Mouse (Mus musculus) forebrain, embryonic 13.5 days (tissue): ENCODE results near the gene Adprh. TPM values are rescaled to one million over a fixed set of nuclear protein-coding genes. Genes with fewer than 3 reads are reported as not detected.
A peak's percentile ranks its signal among the peaks of the same experiment; 100 is the strongest.

Experiments used
- ATAC-seq: fragments of 200-750 bp; cut with Nextera tagmentation; 2 replicates; pipeline ENCODE4 v1.8.0; 2017
- H3K27ac ChIP-seq: fragments of 300-500 bp; sonication (generic); 2 replicates; pipeline ENCODE4 v1.5.1; 2015; ENCODE audit warnings: inconsistent platforms, mild to moderate bottlenecking, moderate library complexity
- H3K27me3 ChIP-seq: fragments of 300-500 bp; sonication (generic); 2 replicates; pipeline ENCODE4 v1.6.1; 2015; ENCODE audit warnings: mild to moderate bottlenecking, inconsistent platforms
- H3K36me3 ChIP-seq: fragments of 300-500 bp; sonication (generic); 2 replicates; pipeline ENCODE4 v1.6.1; 2015; ENCODE audit warnings: mild to moderate bottlenecking, inconsistent platforms; ENCODE audit not compliant: poor library complexity, severe bottlenecking
- H3K4me1 ChIP-seq: fragments of 300-500 bp; sonication (generic); 2 replicates; pipeline ENCODE4 v1.6.1; 2015; ENCODE audit warnings: inconsistent platforms
- H3K4me2 ChIP-seq: fragments of 300-500 bp; sonication (generic); 2 replicates; pipeline ENCODE4 v1.6.1; 2015; ENCODE audit warnings: inconsistent platforms, mild to moderate bottlenecking, moderate library complexity
- H3K4me3 ChIP-seq: fragments of 300-500 bp; sonication (generic); 2 replicates; pipeline ENCODE4 v1.5.1; 2015; ENCODE audit warnings: mild to moderate bottlenecking, inconsistent platforms
- H3K9ac ChIP-seq: fragments of 300-500 bp; sonication (generic); 2 replicates; pipeline ENCODE4 v1.6.1; 2015; ENCODE audit warnings: mild to moderate bottlenecking, inconsistent platforms
- H3K9me3 ChIP-seq: fragments of 300-500 bp; sonication (generic); replicated peaks from 2 replicates; pipeline ENCODE4 v1.6.1; 2016; ENCODE audit warnings: inconsistent platforms
- WGBS: fragments of 180-500 bp; shearing (Covaris S2); methylation state at CpG from one replicate; pipeline ENCODE4 v1.1.7; 2015; 5-methylcytosine and 5-hydroxymethylcytosine counted together
- polyA plus RNA-seq: library from polyadenylated mRNA; unstranded; fragments of >200 nt; fragmentation: Nextera tagmentation; extraction: Ambion mirVana; gene quantifications from 2 replicates; pipeline ENCODE4 v1.2.1, GENCODE M21; 2015

Adprh gene
- polyA plus RNA-seq, 1 experiment from 2014 or later: 145 TPM

DNA sequence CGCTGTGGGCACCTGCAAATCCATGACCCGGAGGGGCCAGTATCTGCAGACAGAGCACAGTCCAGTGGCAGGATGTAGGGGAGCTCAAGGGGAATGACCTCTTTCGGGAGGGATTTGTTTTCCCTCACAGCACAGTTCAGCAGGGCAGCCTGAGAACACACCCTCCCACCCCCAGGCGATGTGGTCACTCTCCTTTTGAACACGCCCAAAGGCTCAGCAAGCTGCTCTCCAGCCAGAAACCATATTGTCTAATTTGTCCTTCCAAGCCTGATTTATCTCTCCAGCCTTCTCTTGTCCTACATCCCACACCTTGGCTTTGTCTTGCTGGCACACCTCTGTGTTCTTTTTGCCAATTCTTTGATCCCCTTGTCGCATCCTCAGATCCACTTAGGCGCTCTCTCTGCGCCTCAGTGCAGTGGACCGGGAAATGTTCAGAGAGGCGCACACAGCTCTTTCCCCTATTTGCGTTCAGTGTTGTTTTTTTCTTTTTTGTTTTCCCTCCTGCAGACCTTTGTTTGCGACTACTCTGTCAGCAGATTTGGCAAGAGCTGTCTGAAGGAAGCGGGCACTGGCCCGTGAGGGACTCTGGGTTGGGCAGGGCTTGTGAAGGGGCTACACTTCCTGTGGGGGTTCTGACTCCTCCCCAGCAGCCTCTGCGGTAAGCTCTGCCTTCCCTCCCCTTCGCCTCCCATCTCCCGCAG is 52.8 kb downstream of the Adprh start:
- H3K36me3 ChIP-seq: no peaks in the 10 kb centered on the region
- peak; percentile 96 for ATAC-seq
- peak overlapping the region; percentile 49 for H3K9ac ChIP-seq
- peaks cover 14% of the 10 kb centered on the region for H3K4me1 ChIP-seq
- H3K4me2 ChIP-seq: peak overlapping the region; percentile 57
- no peaks in the 10 kb centered on the region for H3K9me3 ChIP-seq
- 8% methylated on average over 17 of the region's 17 CpGs for WGBS
- H3K27me3 ChIP-seq: no peaks in the 10 kb centered on the region
- peak overlapping the region; percentile 60 for H3K27ac ChIP-seq
- H3K4me3 ChIP-seq: peak overlapping the region; percentile 32

DNA sequence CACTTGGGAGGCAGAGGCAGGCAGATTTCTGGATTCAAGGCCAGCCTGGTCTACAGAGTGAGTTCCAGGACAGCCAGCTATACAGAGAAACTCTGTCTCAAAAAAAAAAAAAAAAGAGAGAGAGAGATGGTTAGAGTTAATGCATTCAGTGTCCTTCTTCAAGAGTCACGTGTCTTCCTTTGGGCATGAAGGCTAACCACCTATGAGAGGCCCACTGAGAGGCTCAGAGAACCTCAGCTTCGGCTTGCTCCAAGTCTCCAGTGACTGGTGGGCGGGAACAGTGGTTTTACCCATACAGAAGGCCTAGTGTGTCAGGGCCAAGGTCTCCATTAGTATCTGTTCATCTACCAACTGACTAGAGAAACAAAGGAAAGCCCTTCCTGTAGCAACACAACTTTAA is 53.4 kb downstream of the Adprh start:
- no peaks in the 10 kb centered on the region for H3K36me3 ChIP-seq
- 75% methylated on average over 3 of the region's 3 CpGs for WGBS
- H3K4me3 ChIP-seq: no peak overlapping the region
- H3K4me2 ChIP-seq: peak overlapping the region; percentile 57
- peaks cover 14% of the 10 kb centered on the region for H3K4me1 ChIP-seq
- no peak for ATAC-seq
- H3K9ac ChIP-seq: 0 out of 2 replicates have a peak overlapping the region, but pooled peaks have one; percentile 49
- peak overlapping the region; percentile 60 for H3K27ac ChIP-seq
- no peaks in the 10 kb centered on the region for H3K27me3 ChIP-seq
- H3K9me3 ChIP-seq: no peaks in the 10 kb centered on the region

DNA sequence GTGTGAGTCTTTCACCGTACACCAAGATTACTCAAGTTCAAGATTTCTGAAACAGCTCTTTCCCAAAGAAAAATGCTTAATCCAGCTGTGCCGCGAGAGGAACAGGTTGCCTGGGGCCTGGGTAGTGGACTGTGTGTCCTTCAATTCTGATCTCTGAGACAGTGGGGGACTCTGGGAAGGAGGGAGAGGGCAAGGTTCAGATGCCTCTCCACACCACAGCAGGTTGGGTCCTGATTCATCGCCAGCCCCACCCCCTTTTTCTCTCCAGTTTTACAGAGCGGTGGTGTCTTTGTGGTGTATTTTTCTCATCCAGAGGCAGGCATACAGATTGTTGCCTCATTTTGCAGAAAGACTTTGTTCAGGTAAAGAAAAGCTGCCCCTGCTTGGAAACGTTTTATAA is 54.2 kb downstream of the Adprh start:
- WGBS: 84% methylated on average over 6 of the region's 6 CpGs
- H3K27me3 ChIP-seq: no peaks in the 10 kb centered on the region
- H3K4me1 ChIP-seq: peaks cover 14% of the 10 kb centered on the region
- H3K4me2 ChIP-seq: no peak overlapping the region
- no peak for ATAC-seq
- no peak overlapping the region for H3K27ac ChIP-seq
- no peaks in the 10 kb centered on the region for H3K9me3 ChIP-seq
- H3K36me3 ChIP-seq: no peaks in the 10 kb centered on the region
- no peak overlapping the region for H3K9ac ChIP-seq
- H3K4me3 ChIP-seq: no peak overlapping the region

GRCm38 (mm10) chr16:38396155-38396554 is 56.3 kb downstream of the Adprh start:
- no peak overlapping the region for H3K4me2 ChIP-seq
- H3K9ac ChIP-seq: no peak overlapping the region
- no peaks in the 10 kb centered on the region for H3K9me3 ChIP-seq
- 78% methylated on average over 13 of the region's 13 CpGs for WGBS
- H3K4me1 ChIP-seq: peaks cover 14% of the 10 kb centered on the region
- H3K27ac ChIP-seq: no peak overlapping the region
- no peak for ATAC-seq
- no peaks in the 10 kb centered on the region for H3K27me3 ChIP-seq
- H3K36me3 ChIP-seq: no peaks in the 10 kb centered on the region
- no peak overlapping the region for H3K4me3 ChIP-seq

DNA sequence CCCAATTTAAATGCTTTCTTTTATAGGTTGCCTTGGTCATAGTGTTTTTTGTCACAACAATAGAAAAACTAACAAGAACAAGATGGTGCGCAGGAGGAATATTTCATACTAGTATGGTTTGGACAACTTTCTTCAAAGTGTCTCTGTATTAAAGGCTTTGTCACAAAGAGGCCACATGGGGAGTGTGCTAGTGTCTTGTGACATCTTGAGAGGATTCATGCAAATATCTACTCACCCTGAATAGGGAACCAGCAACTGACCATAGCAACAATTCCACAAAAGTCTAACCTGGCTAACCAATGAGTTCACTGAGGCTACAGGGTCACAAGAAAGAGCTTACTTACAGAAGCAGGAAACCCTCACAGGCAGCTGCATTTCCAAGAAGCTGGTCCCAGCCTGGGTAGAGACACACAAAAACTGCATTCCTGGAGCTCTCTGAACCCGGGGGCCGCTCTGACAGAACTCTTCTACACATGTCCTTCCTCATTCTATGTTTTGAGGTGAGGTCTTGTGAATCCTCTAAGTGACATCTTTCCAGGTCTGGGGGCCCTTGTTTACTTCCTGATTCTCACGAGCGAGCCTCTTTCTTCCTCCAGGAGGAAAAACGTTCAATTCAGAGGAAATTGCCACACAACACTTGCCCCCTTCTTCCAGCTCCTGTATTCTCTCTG is 57.3 kb downstream of the Adprh start:
- Histone ChIP-seq H3K4me1 (peaks cover 12% of the 10 kb centered on the region), H3K4me2 (no peak overlapping the region), H3K4me3 (no peak overlapping the region), H3K9ac (no peak overlapping the region), H3K36me3 (no peaks in the 10 kb centered on the region), H3K9me3 (no peaks in the 10 kb centered on the region), H3K27ac (no peak overlapping the region), H3K27me3 (no peaks in the 10 kb centered on the region)
- ATAC-seq: no peak
- WGBS: 75% methylated on average over 6 of the region's 6 CpGs

GRCm38 (mm10) chr16:38394191-38394618 is 58.3 kb downstream of the Adprh start:
- no peaks in the 10 kb centered on the region for H3K36me3 ChIP-seq
- ATAC-seq: no peak
- H3K4me1 ChIP-seq: peaks cover 2% of the 10 kb centered on the region
- H3K27me3 ChIP-seq: no peaks in the 10 kb centered on the region
- H3K9me3 ChIP-seq: no peaks in the 10 kb centered on the region
- WGBS: 91% methylated on average over 8 of the region's 8 CpGs
- no peak overlapping the region for H3K27ac ChIP-seq
- no peak overlapping the region for H3K4me3 ChIP-seq
- H3K4me2 ChIP-seq: no peak overlapping the region
- H3K9ac ChIP-seq: no peak overlapping the region

Other genes starting within 250 kb of the Adprh start
- not detected in 2 replicates for gene Nr1i2, start 157.9 kb downstream of the Adprh start, polyA plus RNA-seq
- 0.61 and 1.4 TPM in 2 replicates for gene Maats1, start 110.6 kb downstream of the Adprh start, polyA plus RNA-seq
- 129 and 147 TPM in 2 replicates for gene Cox17, start 105.7 kb downstream of the Adprh start, polyA plus RNA-seq
- not detected in 2 replicates for gene Gm21987, start 105.7 kb downstream of the Adprh start, polyA plus RNA-seq
- 0.23 and 0.29 TPM in 2 replicates for gene Popdc2, start 90.5 kb downstream of the Adprh start, polyA plus RNA-seq
- gene Pla1a, start 19.6 kb downstream of the Adprh start, polyA plus RNA-seq: 0.25 and 0.45 TPM in 2 replicates
- 0.56 and 0.63 TPM in 2 replicates for gene Cd80, start 2.9 kb upstream of the Adprh start, polyA plus RNA-seq
- 39.9 and 41.9 TPM in 2 replicates for gene Timmdc1, start 70.0 kb upstream of the Adprh start, polyA plus RNA-seq
- gene Poglut1, start 97.6 kb upstream of the Adprh start, polyA plus RNA-seq: 63.0 and 74.8 TPM in 2 replicates
- 42.9 and 57.3 TPM in 2 replicates for gene Tmem39a, start 106.0 kb upstream of the Adprh start, polyA plus RNA-seq